Mouse (Mus musculus) forebrain, embryonic 13.5 days (tissue): ENCODE results near the gene Npnt. TPM values are rescaled to one million over a fixed set of nuclear protein-coding genes. Genes with fewer than 3 reads are reported as not detected.

Experiments used
- ATAC-seq: fragments of 200-750 bp; cut with Nextera tagmentation; 2 replicates; pipeline ENCODE4 v1.8.0; 2017
- H3K27ac ChIP-seq: fragments of 300-500 bp; sonication (generic); 2 replicates; pipeline ENCODE4 v1.5.1; 2015; ENCODE audit warnings: inconsistent platforms, mild to moderate bottlenecking, moderate library complexity
- H3K27me3 ChIP-seq: fragments of 300-500 bp; sonication (generic); 2 replicates; pipeline ENCODE4 v1.6.1; 2015; ENCODE audit warnings: mild to moderate bottlenecking, inconsistent platforms
- H3K36me3 ChIP-seq: fragments of 300-500 bp; sonication (generic); 2 replicates; pipeline ENCODE4 v1.6.1; 2015; ENCODE audit warnings: mild to moderate bottlenecking, inconsistent platforms; ENCODE audit not compliant: poor library complexity, severe bottlenecking
- H3K4me1 ChIP-seq: fragments of 300-500 bp; sonication (generic); 2 replicates; pipeline ENCODE4 v1.6.1; 2015; ENCODE audit warnings: inconsistent platforms
- H3K4me2 ChIP-seq: fragments of 300-500 bp; sonication (generic); 2 replicates; pipeline ENCODE4 v1.6.1; 2015; ENCODE audit warnings: inconsistent platforms, mild to moderate bottlenecking, moderate library complexity
- H3K4me3 ChIP-seq: fragments of 300-500 bp; sonication (generic); 2 replicates; pipeline ENCODE4 v1.5.1; 2015; ENCODE audit warnings: mild to moderate bottlenecking, inconsistent platforms
- H3K9ac ChIP-seq: fragments of 300-500 bp; sonication (generic); 2 replicates; pipeline ENCODE4 v1.6.1; 2015; ENCODE audit warnings: mild to moderate bottlenecking, inconsistent platforms
- H3K9me3 ChIP-seq: fragments of 300-500 bp; sonication (generic); replicated peaks from 2 replicates; pipeline ENCODE4 v1.6.1; 2016; ENCODE audit warnings: inconsistent platforms
- WGBS: fragments of 180-500 bp; shearing (Covaris S2); methylation state at CpG from one replicate; pipeline ENCODE4 v1.1.7; 2015; 5-methylcytosine and 5-hydroxymethylcytosine counted together
- polyA plus RNA-seq: library from polyadenylated mRNA; unstranded; fragments of >200 nt; fragmentation: Nextera tagmentation; extraction: Ambion mirVana; gene quantifications from 2 replicates; pipeline ENCODE4 v1.2.1, GENCODE M21; 2015

The Npnt gene
- polyA plus RNA-seq, 1 experiment from 2014 or later = 3.8 TPM

GRCm38 (mm10) chr3:132950529-132950880 lies 414 bp upstream of the Npnt start:
- Histone ChIP-seq H3K36me3 (no peaks in the 10 kb centered on the region), H3K4me2 (peak overlapping the region; percentile 92), H3K9ac (peak overlapping the region; percentile 65), H3K4me3 (peak overlapping the region; percentile 66), H3K9me3 (no peaks in the 10 kb centered on the region), H3K4me1 (peaks cover 11% of the 10 kb centered on the region; the same call in 1 of the 2 replicates), H3K27me3 (peaks cover 18% of the 10 kb centered on the region), H3K27ac (no peak overlapping the region)
- WGBS = 7% methylated on average over 7 of the region's 7 CpGs
- ATAC-seq = no peak; the same call in 1 of the 2 replicates

- peak overlapping the region; percentile 92 for H3K4me2 ChIP-seq
- H3K27ac ChIP-seq = no peak overlapping the region
- ATAC-seq = peak; percentile 73
- no peaks in the 10 kb centered on the region for H3K9me3 ChIP-seq
- peaks cover 11% of the 10 kb centered on the region; the same call in 1 of the 2 replicates for H3K4me1 ChIP-seq
- H3K9ac ChIP-seq = peak overlapping the region; percentile 65
- peaks cover 18% of the 10 kb centered on the region for H3K27me3 ChIP-seq
- H3K4me3 ChIP-seq = peak overlapping the region; percentile 66
- no peaks in the 10 kb centered on the region for H3K36me3 ChIP-seq
- WGBS = 1% methylated on average over 23 of the region's 26 CpGs
Measured at GRCm38 (mm10) chr3:132949380-132949790, 706 bp downstream of the Npnt start.

GRCm38 (mm10) chr3:132948298-132948795 lies 1.7 kb downstream of the Npnt start:
- H3K4me1 ChIP-seq = peaks cover 11% of the 10 kb centered on the region; the same call in 1 of the 2 replicates
- H3K9me3 ChIP-seq = no peaks in the 10 kb centered on the region
- H3K36me3 ChIP-seq = no peaks in the 10 kb centered on the region
- 18% methylated on average over 7 of the region's 7 CpGs for WGBS
- peak overlapping the region; percentile 92 for H3K4me2 ChIP-seq
- no peak for ATAC-seq
- H3K9ac ChIP-seq = no peak overlapping the region
- H3K27ac ChIP-seq = no peak overlapping the region
- H3K27me3 ChIP-seq = peaks cover 18% of the 10 kb centered on the region
- 0 out of 2 replicates have a peak overlapping the region, but pooled peaks have one; percentile 3 for H3K4me3 ChIP-seq

- WGBS = 92% methylated on average over 5 of the region's 5 CpGs
- H3K27ac ChIP-seq = no peak overlapping the region
- peaks cover 18% of the 10 kb centered on the region for H3K27me3 ChIP-seq
- no peak overlapping the region for H3K4me3 ChIP-seq
- no peak overlapping the region for H3K9ac ChIP-seq
- H3K9me3 ChIP-seq = no peaks in the 10 kb centered on the region
- peaks cover 11% of the 10 kb centered on the region; the same call in 1 of the 2 replicates for H3K4me1 ChIP-seq
- H3K36me3 ChIP-seq = no peaks in the 10 kb centered on the region
- H3K4me2 ChIP-seq = no peak overlapping the region
- ATAC-seq = no peak
Measured at GRCm38 (mm10) chr3:132946086-132946485, 4.0 kb downstream of the Npnt start.

- peaks cover 11% of the 10 kb centered on the region; the same call in 1 of the 2 replicates for H3K4me1 ChIP-seq
- H3K27me3 ChIP-seq = peaks cover 17% of the 10 kb centered on the region
- no peak overlapping the region for H3K27ac ChIP-seq
- WGBS = 83% methylated on average over 7 of the region's 7 CpGs
- no peak overlapping the region for H3K9ac ChIP-seq
- no peak overlapping the region for H3K4me3 ChIP-seq
- no peak overlapping the region for H3K4me2 ChIP-seq
- ATAC-seq = no peak
- H3K9me3 ChIP-seq = no peaks in the 10 kb centered on the region
- H3K36me3 ChIP-seq = no peaks in the 10 kb centered on the region
Measured at GRCm38 (mm10) chr3:132945669-132946068, 4.4 kb downstream of the Npnt start.

- H3K4me3 ChIP-seq = no peak overlapping the region
- no peaks in the 10 kb centered on the region for H3K9me3 ChIP-seq
- no peak overlapping the region for H3K27ac ChIP-seq
- H3K9ac ChIP-seq = no peak overlapping the region
- no peak for ATAC-seq
- peaks cover 11% of the 10 kb centered on the region; the same call in 1 of the 2 replicates for H3K4me1 ChIP-seq
- 58% methylated on average over 3 of the region's 3 CpGs for WGBS
- no peaks in the 10 kb centered on the region for H3K36me3 ChIP-seq
- H3K4me2 ChIP-seq = no peak overlapping the region
- H3K27me3 ChIP-seq = peaks cover 12% of the 10 kb centered on the region
Measured at GRCm38 (mm10) chr3:132944609-132945008, 5.5 kb downstream of the Npnt start.

GRCm38 (mm10) chr3:132944193-132944592 lies 5.9 kb downstream of the Npnt start:
- H3K9me3 ChIP-seq = no peaks in the 10 kb centered on the region
- H3K4me3 ChIP-seq = no peak overlapping the region
- H3K27ac ChIP-seq = no peak overlapping the region
- no peak for ATAC-seq
- WGBS = 76% methylated on average over 7 of the region's 7 CpGs
- H3K9ac ChIP-seq = no peak overlapping the region
- H3K36me3 ChIP-seq = no peaks in the 10 kb centered on the region
- H3K27me3 ChIP-seq = peaks cover 12% of the 10 kb centered on the region
- no peak overlapping the region for H3K4me2 ChIP-seq
- H3K4me1 ChIP-seq = peaks cover 9% of the 10 kb centered on the region; the same call in 1 of the 2 replicates

- peaks cover 6% of the 10 kb centered on the region; the same call in 1 of the 2 replicates for H3K27me3 ChIP-seq
- no peak overlapping the region for H3K4me2 ChIP-seq
- 91% methylated on average over 6 of the region's 6 CpGs for WGBS
- no peaks in the 10 kb centered on the region for H3K4me1 ChIP-seq
- H3K9ac ChIP-seq = no peak overlapping the region
- no peak overlapping the region for H3K27ac ChIP-seq
- H3K4me3 ChIP-seq = no peak overlapping the region
- ATAC-seq = no peak
- H3K36me3 ChIP-seq = no peaks in the 10 kb centered on the region
- H3K9me3 ChIP-seq = no peaks in the 10 kb centered on the region
Measured at GRCm38 (mm10) chr3:132942778-132943177, 7.3 kb downstream of the Npnt start.

GRCm38 (mm10) chr3:132940181-132940990 lies 9.7 kb downstream of the Npnt start:
- H3K27me3 ChIP-seq = no peaks in the 10 kb centered on the region
- H3K4me1 ChIP-seq = no peaks in the 10 kb centered on the region
- H3K4me2 ChIP-seq = no peak overlapping the region
- WGBS = 85% methylated on average over 10 of the region's 10 CpGs
- H3K27ac ChIP-seq = no peak overlapping the region
- no peak overlapping the region for H3K9ac ChIP-seq
- H3K36me3 ChIP-seq = no peaks in the 10 kb centered on the region
- no peak for ATAC-seq
- no peaks in the 10 kb centered on the region for H3K9me3 ChIP-seq
- H3K4me3 ChIP-seq = no peak overlapping the region

- H3K27ac ChIP-seq = no peak overlapping the region
- no peaks in the 10 kb centered on the region for H3K36me3 ChIP-seq
- WGBS = 79% methylated on average over 8 of the region's 8 CpGs
- peaks cover 6% of the 10 kb centered on the region; the same call in 1 of the 2 replicates for H3K4me1 ChIP-seq
- no peak overlapping the region for H3K9ac ChIP-seq
- ATAC-seq = no peak
- H3K9me3 ChIP-seq = no peaks in the 10 kb centered on the region
- H3K27me3 ChIP-seq = no peaks in the 10 kb centered on the region
- no peak overlapping the region for H3K4me3 ChIP-seq
- H3K4me2 ChIP-seq = no peak overlapping the region
Measured at GRCm38 (mm10) chr3:132939006-132939405, 11.1 kb downstream of the Npnt start.

GRCm38 (mm10) chr3:132934649-132935048 lies 15.4 kb downstream of the Npnt start:
- Histone ChIP-seq H3K9me3 (no peaks in the 10 kb centered on the region), H3K36me3 (no peaks in the 10 kb centered on the region), H3K4me2 (no peak overlapping the region), H3K4me3 (no peak overlapping the region), H3K27me3 (no peaks in the 10 kb centered on the region), H3K9ac (no peak overlapping the region), H3K4me1 (peaks cover 6% of the 10 kb centered on the region; the same call in 1 of the 2 replicates), H3K27ac (no peak overlapping the region)
- 47% methylated on average over 2 of the region's 2 CpGs for WGBS
- peak; percentile 30; the same call in 1 of the 2 replicates for ATAC-seq

GRCm38 (mm10) chr3:132931526-132931925 lies 18.6 kb downstream of the Npnt start:
- Histone ChIP-seq H3K4me1 (peaks cover 6% of the 10 kb centered on the region; the same call in 1 of the 2 replicates), H3K9me3 (no peaks in the 10 kb centered on the region), H3K27ac (no peak overlapping the region), H3K36me3 (no peaks in the 10 kb centered on the region), H3K9ac (no peak overlapping the region), H3K27me3 (no peaks in the 10 kb centered on the region), H3K4me3 (no peak overlapping the region), H3K4me2 (no peak overlapping the region)
- no peak for ATAC-seq
- 85% methylated on average over 4 of the region's 4 CpGs for WGBS
